Mouse (Mus musculus): Measurements from ENCODE around the gene Sult5a1.
"Not testable (repeated sequence)": the region's sequence is repeated elsewhere in the genome, so short reads cannot be mapped to it uniquely, and the experiment has no call there.

Gene Sult5a1

DNA sequence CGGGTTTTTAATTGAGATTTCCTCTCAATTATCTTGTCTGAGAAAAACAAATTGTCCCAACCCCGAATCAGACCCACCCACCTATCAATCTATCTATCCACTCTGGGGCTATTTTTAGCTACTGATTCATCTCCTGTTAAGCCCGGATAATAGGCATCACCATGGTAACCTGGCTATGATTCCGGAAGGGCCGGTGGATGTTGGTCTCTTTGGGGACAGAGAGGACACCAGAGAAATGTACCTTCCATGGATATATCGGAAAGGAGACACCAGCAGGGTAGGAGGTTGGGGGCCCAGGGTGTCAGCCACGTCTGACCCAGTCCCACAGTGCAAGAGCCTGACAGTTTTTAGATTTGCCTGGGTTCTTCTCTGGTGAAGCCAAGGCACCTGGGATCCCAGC is 22.7 kb downstream of the Sult5a1 start:
- DNase-seq (ENCODE audit: low spot score in 2 of 2): no peak

DNA sequence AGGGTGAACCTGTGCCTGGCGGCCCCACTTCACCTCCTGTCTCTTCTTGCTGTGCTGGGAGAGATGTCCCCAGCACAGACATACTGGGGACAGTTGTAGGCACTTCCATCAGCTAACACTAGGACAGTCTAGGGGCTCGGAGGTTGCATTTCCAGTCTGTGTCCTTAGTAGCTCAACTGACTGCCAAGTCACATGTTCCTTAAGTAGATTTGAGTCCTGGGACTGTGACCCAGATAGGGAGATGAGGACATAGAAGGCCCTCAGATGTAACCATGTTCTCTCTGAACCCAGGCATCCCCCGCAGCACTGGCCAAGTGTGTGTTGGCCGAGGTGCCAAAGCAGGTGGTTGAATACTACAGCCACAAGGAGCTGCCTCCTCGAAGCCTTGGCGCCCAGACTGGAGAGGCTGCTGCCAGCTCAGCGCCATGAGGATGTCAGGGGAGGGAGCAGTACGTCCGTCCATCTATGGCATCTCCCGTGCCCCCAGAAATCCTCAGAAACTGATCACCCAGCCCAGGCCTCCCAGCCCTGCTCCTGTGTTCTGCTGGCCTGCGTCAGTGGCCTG is 23.9 kb downstream of the Sult5a1 start:
- no peak for DNase-seq (ENCODE audit: low spot score in 2 of 2)

DNA sequence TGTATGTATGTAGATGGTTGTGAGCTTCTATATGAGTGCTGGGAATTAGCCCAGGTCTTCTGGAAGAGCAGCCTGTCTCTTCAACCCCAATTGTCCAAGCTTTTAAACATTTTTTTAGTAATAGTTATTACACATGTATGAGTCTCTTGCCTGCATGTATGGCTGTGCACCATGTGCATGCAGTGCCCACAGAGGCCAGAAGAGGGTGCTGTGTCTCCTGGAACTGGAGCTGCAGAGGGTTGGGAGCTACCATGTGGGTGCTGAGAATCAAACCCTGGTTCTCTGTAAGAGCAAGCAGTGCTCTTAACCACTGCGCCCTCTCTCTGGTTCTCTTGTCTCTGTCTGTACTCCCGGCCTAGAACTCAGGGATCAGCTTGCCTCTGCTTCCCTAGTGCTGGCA is 25.2 kb downstream of the Sult5a1 start:
- DNase-seq (ENCODE audit: low spot score in 2 of 2): no peak

DNA sequence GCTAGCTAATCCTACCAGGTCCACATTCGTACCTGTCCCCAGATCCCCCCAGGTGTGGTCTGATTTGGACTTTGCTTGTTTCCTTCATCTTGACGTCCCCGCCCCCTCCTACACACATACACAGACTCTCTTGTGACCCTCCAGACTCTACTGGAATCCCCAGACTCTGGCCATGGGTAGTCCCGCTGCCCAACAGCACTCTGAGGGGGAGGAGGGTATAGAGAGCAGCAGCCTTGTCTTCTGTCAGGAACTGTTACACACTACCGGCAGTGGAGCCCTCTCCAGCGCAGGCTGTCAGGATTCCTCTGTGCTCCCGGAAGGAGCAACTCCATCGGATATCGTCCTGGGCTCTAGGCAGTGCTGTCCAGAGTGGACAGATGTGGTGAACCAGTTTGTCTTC is 27.1 kb downstream of the Sult5a1 start:
- no peak for DNase-seq (ENCODE audit: low spot score in 2 of 2)

DNA sequence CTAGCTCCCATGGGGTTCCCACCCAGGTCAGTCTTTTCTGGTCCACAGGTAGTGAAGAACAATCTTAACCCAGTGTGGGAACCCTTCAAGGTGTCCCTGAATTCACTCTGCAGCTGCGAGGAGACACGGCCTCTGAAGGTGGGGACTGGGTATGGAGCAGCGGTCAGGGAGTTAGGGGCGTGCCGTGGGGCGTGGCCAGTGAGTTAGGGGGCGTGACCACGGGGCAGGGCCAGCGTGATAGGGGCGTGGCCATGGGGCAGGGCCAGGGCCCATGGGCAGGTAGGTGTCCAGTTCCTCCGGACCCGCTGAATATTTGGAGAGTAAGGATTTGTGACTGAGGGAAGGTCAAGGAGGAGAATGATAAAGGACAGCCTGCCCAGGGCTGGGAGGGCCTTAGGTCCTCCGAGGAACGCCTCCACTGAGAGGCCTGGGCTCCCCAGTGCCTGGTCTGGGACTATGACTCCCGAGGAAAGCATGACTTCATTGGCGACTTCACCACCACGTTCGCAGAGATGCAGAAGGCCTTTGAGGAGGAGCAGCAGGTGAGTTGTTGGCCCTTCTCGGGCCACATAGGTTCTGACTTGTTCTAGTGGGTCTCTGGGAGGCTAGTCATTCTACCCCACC is 31.8 kb downstream of the Sult5a1 start:
- DNase-seq (ENCODE audit: low spot score in 2 of 2): peak in 1 of 2 experiments; percentile 28

DNA sequence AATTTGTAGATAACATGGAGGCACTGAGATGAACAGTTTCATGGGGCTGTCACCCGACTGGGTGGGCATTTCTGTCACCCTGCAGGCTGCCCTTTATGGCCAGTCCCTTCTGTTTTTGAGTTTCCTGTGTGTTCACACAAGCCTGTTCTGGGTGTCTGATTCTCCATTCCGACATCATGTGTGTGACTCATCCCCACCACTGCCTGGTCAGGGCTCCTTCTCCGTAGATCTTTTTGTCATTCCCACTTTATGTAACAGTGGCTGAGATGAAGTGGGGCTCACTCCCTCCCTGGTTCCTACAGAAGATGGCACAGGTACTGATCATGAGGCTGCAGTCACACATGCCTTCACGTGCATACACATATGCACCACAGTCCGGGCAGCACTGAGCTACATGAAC is 35.4 kb downstream of the Sult5a1 start:
- no peak for DNase-seq (ENCODE audit: low spot score in 2 of 2)

DNA sequence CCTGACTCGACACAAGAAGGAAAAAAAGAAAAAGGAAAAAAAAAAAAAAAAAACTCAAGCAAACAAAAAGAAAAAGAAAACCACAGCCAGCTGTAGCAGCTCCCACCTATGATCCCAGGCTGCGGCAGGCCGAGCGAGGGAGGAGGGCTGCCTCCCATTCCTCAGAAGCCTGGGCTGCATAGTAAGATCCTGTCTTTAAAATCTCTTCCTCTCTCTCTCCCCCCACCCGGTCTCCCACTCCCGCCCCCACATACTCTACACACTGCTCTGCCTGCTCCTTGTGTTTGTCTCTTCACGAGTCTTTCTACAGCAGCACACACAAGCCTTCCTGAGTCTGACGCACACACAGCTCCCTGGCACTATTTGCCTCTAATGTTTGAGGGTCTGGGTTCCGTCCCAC is 36.1 kb downstream of the Sult5a1 start:
- DNase-seq (ENCODE audit: low spot score in 2 of 2): no peak

DNA sequence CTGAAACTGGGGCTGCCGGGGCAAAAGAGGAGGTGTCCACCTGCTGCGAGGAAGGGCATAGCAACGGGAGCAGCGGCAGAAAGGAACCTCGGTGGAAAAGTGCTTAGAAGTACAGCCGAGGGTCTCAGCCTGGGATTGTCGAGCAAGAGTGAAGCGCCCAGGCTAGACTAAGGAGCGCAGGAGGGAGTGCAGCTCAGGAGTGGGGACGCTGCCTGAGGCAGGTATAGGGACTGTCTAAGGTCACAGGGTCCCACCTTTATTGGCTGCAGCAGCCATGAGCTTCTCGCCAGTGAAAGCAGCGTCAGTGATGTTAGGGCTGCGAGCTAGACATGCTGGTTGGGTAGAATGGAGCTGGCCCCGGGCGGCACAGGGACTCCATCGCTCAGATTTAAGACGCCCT is 40.4 kb downstream of the Sult5a1 start:
- no peak for DNase-seq (ENCODE audit: low spot score in 2 of 2)

DNA sequence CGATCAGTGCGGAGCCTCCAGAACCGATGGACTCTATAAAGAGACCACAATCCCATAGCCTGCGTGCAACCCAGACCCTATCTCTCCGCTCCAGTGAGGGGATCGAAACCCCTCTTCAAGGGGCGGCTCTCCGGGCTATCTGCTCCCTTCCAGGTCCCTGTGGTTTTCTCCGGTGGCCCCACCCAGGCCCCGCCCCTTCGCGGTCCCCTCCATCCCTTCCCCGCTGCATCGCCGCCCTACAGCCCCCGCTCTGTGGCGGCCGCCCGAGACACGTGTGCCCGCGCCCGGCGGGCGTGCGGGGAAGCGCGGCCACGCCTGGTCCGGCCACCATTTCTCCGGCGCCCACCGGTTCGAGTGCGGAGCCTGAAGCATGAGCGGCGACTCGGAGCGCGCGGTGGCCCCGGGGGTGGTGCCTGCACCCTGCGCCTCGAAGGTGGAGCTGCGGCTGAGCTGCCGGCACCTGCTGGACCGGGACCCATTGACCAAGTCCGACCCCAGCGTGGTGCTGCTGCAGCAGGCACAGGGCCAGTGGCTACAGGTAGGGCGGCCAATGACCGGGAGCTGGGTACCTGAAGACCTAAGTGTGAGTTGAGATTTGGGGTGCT is 40.9 kb downstream of the Sult5a1 start, which contains the start of gene Cpne7:
TSS of gene Cpne7 (plus strand) at position 248 of the 605 bp plus-strand sequence.
- DNase-seq (ENCODE audit: low spot score in 2 of 2): no peak

DNA sequence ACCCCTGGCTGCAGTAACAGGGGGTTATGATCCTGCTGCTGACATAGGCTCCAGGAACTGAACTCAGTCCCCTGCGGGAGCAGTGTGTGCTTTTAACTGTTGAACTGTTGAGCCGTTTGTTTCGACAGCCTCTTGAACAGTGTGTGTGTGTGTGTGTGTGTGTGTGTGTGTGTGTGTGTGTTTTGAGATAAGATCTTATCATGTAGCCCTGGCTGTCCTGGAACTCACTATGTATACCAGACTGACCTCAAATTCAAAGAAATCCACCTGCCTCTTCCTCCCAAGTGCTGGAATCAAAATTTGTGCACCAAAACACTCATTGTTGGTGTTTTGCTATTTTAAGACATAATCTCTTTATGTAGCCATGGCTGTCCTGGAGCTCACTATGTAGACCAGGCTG is 43.5 kb downstream of the Sult5a1 start:
- no peak for DNase-seq (ENCODE audit: low spot score in 2 of 2)

DNA sequence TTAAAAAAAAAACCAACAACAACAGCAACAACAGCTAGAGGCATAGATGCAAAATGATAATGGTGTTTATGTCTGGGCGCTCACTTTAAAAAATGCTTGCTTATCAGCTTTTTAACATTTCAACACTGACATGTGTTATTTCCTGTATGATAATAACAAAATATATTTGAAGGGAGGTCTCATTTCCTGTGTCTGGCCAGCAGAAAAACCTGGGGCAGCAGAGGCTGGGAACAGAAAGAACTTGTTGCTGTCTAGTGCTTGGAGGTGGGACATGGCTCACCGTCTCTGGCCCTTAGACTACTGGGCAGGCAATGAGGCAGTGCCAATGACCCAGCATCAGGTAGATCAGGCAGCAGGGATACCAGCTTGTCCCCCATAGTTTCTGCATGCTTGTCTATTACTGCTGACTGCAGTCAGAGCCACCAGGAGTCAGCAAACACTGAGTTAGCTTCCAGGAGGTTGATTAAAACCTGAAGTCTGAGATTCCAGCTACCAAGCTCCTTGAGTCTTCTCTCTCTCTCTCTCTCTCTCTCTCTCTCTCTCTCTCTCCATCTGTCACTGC is 44.1 kb downstream of the Sult5a1 start:
- no peak for DNase-seq (ENCODE audit: low spot score in 2 of 2)

DNA sequence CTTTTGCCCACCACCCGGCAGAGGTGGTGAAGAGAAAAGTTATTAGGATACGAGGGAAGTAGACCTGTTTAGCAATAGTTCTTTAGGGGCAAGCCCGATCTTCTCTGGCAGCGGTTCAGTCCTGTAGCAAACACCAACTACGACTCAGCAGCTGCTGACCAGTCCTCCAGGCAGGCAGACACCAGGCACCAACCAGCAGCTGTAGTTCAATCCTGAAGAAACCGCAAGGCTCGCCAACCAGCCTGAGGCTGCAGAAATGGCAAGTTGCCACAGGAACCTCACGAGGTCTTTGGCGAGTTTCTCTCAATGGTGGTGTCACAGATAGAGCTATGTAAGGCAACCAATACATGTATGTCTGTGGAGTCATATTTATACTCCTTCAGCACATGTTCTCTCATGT is 45.2 kb downstream of the Sult5a1 start:
- DNase-seq (ENCODE audit: low spot score in 2 of 2): no peak

DNA sequence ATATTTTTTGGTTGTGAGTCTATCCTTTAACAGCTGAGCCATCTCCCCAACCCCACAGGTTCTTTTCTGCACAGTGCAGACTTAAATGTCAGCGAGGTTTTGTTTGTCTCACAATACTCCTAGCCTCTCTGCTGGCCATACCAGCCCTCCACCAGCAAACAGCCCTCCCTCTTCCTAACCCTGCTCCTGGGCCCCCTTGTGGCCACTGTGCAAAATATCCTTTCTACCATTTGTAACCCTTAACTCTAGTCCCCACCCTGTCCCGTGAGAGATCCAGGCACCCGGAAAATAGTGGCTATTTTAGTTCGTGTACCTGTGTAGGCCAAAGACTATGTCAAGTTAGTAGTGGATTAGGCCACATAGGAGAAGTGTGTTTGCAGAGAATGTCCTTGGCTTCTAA is 47.5 kb downstream of the Sult5a1 start:
- DNase-seq (ENCODE audit: low spot score in 2 of 2): peak; percentile 31 to 59

DNA sequence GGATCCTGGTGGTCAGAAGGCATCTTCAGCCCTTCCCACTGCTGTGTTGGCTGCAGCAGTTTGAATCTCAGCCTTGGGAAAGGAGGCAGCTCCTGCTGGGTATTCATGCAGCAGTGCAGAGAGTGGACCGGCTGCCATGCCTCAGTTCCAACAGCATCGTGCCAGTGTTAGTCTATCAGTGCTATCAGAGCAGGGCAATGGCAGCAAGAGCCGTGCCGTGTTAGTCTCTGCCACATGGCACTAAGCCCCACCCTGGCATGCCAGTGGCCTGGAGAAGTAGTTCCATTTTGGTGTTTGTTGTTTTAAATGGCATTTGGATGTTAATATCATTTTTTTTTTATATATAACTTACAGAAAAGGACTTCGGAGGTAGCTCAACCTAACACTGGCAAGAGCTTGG is 49.2 kb downstream of the Sult5a1 start:
- DNase-seq (ENCODE audit: low spot score in 2 of 2): no peak

DNA sequence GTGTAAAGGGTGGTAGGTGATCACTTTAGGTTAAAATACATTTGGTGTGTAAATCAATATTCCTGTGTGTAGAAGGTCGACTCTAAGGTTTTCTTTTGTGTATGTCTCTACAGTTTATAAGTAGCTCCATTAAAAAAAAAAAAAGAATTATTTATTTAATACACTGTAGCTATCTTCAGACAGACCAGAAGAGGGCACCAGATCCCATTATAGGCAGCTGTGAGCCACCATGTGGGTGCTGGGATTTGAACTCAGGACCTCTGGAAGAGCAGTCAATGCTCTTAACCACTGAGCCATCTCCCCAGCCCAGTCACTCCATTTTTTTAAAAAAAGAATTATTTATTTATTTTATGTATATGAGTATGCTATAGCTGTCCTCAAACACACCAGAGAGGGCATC is 50.1 kb downstream of the Sult5a1 start:
- no peak for DNase-seq (ENCODE audit: low spot score in 2 of 2)

DNA sequence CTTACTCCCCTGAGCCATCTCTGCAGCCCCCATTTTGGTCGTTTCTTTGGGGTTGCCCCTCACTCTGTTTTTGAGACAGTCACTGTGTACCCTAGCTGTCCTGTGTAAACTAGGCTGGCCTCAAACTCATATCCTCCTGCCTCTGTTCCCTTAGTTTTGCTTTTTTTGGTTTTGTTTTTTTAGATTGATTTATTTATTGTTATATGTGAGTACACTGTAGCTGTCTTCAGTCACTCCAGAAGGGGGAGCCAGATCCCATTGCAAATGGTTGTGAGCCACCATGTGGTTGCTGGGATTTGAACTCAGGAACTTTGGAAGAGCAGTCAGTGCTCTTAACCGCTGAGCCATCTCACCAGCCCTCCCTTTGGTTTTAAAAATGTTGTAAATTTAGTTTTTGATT is 51.6 kb downstream of the Sult5a1 start:
- no peak for DNase-seq (ENCODE audit: low spot score in 2 of 2)

DNA sequence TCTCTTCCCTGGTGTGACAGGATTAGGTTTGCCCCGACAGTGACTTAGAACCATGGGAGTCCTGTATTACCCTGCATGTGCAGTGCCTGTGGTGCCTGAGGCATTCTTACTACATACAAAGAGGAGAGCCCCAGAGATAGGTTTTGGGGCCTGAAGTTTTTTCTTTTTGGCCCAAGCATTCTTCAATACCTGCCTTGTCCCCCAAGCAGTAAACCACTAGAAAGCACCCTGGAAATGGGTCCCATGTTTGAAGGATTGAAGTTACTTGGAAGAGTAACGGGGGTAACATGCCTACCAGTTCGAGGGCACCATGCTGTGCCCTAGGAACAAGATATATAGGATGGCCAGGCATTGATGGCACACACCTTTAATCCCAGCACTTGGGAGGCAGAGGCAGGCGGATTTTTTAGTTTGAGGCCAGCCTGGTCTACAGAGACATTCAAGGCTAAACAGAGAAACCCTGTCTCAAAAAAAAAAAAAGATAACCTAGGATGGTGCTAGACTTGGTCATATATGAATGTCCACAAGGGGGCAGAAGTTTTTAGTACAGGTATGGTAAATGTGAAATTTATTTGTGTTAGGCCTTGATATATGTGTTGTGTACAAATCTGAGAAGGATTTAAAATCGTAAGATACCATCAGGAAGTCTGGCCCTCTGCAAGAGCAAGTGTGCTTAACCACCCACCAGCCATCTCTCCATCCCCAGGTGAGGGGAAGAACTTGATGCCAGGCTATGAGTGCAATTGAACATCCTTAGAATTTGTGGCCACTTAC is 52.4 kb downstream of the Sult5a1 start:
- DNase-seq (ENCODE audit: low spot score in 2 of 2): peak in 1 of 2 experiments; percentile 43

DNA sequence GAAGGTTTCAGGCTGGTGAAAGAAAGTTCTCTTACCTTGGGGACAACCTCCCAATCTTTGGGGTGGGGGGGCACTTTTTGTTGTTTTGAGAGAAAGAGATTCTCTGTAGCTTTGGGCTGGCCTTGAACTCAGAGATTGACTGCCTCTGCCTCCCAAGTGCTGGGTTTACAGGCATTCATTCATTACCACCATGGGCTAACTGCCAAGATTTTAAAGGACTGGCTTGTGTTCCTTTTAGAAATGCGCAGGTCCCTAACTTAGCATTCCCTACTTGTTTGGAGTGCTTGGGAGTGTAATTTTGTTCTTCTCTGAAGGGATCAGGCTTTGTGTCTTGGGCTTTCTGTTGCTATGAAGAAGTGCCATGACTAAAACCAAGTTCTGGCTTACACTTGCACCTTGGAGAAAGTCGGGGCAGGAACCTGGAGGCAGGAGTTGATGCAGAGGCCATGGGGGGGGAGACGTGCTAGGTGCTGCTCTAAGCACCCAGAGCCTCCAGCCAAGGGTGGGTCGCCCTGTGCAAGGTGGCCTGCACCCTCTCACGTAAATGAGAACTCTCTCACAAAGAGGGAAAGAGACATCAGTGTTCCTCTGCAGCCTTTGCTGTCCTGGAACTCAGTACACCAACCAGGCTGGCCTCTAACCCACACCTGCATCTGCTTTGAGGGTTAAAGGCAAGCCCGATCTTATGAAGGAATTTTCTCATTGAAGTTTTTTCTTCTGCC is 53.9 kb downstream of the Sult5a1 start:
- no peak for DNase-seq (ENCODE audit: low spot score in 2 of 2)

DNA sequence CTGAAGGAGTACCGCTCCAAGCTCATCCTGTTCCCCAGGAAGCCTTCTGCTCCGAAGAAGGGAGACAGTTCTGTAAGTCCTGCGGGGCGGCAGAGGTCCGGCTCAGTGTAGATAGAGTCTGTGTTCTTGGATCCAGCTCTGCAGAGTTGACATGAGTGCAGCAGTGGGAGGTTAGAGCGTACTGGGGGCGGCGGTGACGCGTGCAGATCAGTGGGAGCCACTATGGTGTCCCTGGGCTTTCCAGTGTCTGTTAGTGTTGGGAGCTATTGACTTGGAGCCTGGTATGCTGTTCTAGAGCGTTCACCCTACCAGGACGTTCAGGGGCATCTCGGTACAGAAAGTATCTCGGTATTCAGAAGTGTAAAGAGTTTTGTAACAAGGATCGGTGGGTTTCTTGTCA is 54.8 kb downstream of the Sult5a1 start:
- no peak for DNase-seq (ENCODE audit: low spot score in 2 of 2)

DNA sequence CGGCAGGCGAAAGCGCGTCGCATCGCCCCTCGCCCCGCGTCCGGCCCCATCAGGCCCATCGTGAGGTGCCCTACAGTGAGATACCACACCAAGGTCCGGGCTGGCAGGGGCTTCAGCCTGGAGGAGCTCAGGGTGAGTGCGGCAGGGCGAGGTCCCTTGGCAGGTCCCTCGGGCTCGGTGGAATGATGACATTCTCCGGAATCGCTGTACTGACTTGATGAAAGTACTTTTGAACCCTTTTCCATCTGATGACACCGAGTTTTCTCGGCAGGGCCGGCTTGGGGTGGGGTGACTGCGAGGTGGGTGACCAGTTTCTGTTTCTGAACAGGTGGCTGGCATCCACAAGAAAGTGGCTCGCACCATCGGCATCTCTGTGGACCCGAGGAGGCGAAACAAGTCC is 55.3 kb downstream of the Sult5a1 start:
- not testable (repeated sequence) for DNase-seq (ENCODE audit: low spot score in 2 of 2)

DNA sequence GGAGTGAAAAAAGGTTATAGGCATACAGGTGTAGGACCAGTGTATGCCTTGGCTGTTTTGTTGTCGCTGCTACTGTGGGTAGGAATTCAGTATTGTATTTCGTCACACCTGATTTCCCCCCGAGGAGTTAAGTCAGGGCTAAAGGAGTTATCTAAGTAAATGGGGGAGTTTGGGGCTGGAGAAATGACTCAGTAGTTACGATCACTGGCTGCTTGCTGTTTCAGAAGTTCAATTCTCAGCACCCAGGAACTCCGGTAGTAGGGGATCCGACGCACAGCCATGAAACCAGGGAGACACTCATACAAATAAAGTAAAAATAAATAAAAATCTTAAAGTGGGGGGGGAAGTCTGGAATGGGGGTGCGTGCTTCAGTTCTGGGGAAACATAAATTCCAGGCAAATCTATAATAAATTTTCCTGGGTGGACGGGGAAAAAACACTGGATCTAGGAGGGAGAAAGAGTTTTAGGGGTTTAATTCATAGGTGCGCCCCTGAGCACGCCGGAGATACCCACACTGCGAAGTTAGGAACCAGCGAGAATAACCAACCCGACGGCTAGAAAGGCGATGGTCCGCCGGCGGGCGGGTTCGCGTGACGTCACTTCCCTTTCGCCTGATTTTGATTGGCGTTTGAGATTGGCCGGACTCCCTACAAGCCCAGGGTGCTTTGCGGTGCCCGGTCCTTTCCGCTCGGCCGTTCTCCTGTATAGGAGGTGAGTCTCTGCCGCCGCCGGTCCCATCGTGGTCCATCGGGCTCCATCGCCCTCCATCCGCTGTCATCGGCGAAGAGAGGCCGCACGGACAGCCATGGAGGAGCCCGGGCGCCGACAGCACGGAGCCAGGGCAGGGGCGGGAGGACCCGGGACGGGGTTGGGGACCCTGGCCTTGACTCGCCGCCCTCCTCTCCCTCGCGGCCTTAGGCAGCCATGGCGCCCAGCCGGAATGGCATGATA is 56.1 kb downstream of the Sult5a1 start, which contains the start of gene Rpl13:
TSS of gene Rpl13 (plus strand) at position 616 of the 951 bp plus-strand sequence.
- peak; percentile 96 to 97 for DNase-seq (ENCODE audit: low spot score in 2 of 2)
